Mouse (Mus musculus) liver, embryonic 13.5 days (tissue): ENCODE results near the gene Kcnj16. TPM values are rescaled to one million over a fixed set of nuclear protein-coding genes. Genes with fewer than 3 reads are reported as not detected.

Source experiments
- ATAC-seq: fragments of 200-750 bp; cut with Nextera tagmentation; 2 replicates; pipeline ENCODE4 v1.8.0; 2017; ENCODE audit warnings: low read depth, mild to moderate bottlenecking, moderate number of reproducible peaks, moderate library complexity
- DNase-seq: peaks from one replicate; pipeline ENCODE4 v3.0.0; 2022
- H3K27ac ChIP-seq: fragments of 300-500 bp; sonication (generic); 2 replicates; pipeline ENCODE4 v1.5.1; 2015; ENCODE audit warnings: moderate library complexity, mild to moderate bottlenecking, inconsistent platforms
- H3K27me3 ChIP-seq: fragments of 300-500 bp; sonication (generic); 2 replicates; pipeline ENCODE4 v1.6.1; 2015; ENCODE audit warnings: mild to moderate bottlenecking, inconsistent platforms
- H3K36me3 ChIP-seq: fragments of 300-500 bp; sonication (generic); 2 replicates; pipeline ENCODE4 v1.6.1; 2015; ENCODE audit warnings: mild to moderate bottlenecking, inconsistent platforms
- H3K4me1 ChIP-seq: fragments of 300-500 bp; sonication (generic); replicated peaks from 2 replicates; pipeline ENCODE4 v1.6.1; 2015; ENCODE audit warnings: inconsistent platforms
- H3K4me2 ChIP-seq: fragments of 300-500 bp; sonication (generic); 2 replicates; pipeline ENCODE4 v1.6.1; 2015; ENCODE audit warnings: inconsistent platforms, mild to moderate bottlenecking, moderate library complexity
- H3K4me3 ChIP-seq: fragments of 300-500 bp; sonication (generic); replicated peaks from 2 replicates; pipeline ENCODE4 v1.5.1; 2015; ENCODE audit warnings: mild to moderate bottlenecking, inconsistent platforms
- H3K9ac ChIP-seq: fragments of 300-500 bp; sonication (generic); 2 replicates; pipeline ENCODE4 v1.6.1; 2015; ENCODE audit warnings: mild to moderate bottlenecking, inconsistent platforms
- H3K9me3 ChIP-seq: fragments of 300-500 bp; sonication (generic); replicated peaks from 2 replicates; pipeline ENCODE4 v1.6.1; 2016; ENCODE audit warnings: inconsistent platforms
- WGBS: fragments of 180-500 bp; shearing (Covaris S2); methylation state at CpG from one replicate; pipeline ENCODE4 v1.1.7; 2015; ENCODE audit not compliant: insufficient replicate concordance; 5-methylcytosine and 5-hydroxymethylcytosine counted together
- polyA plus RNA-seq: library from polyadenylated mRNA; unstranded; fragments of >200 nt; fragmentation: Nextera tagmentation; extraction: Ambion mirVana; gene quantifications from 2 replicates; pipeline ENCODE4 v1.2.1, GENCODE M21; 2015

Kcnj16 gene
- polyA plus RNA-seq = 0.05 and 0.10 TPM in 2 replicates

DNA sequence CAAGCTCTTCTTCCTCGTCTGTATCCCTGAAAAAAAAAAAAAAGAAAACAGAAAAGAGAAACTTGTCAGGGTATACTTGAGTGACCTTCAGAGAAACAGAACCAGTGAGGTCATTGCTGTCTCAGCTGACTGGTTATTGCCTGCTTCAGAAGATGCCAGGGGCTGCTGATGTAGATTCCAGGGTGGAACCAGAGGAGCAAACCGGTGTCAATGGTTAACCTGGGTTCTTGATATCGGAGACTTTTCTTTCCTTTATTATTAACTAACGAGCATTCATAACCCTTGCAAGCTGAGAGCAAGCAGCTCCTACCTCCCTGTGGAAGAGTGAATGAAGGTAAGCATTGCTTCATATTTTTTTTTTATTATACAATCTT lies at the start of gene Kcnj16:
Gene Kcnj16, plus strand, starts transcription at position 272 of the 374 bp plus-strand sequence.
- Histone ChIP-seq H3K4me3 (no peak within 1 kb of the TSS), H3K4me1 (no peaks in the 10 kb centered on the region), H3K9ac (no peak within 1 kb of the TSS), H3K27ac (no peak within 1 kb of the TSS), H3K27me3 (no peaks in the 10 kb centered on the region), H3K4me2 (no peak within 1 kb of the TSS), H3K36me3 (no peaks in the 10 kb centered on the region), H3K9me3 (no peaks in the 10 kb centered on the region)
- ATAC-seq = no peak
- no peak for DNase-seq
- 53% methylated on average over 4 of the region's 4 CpGs for WGBS

DNA sequence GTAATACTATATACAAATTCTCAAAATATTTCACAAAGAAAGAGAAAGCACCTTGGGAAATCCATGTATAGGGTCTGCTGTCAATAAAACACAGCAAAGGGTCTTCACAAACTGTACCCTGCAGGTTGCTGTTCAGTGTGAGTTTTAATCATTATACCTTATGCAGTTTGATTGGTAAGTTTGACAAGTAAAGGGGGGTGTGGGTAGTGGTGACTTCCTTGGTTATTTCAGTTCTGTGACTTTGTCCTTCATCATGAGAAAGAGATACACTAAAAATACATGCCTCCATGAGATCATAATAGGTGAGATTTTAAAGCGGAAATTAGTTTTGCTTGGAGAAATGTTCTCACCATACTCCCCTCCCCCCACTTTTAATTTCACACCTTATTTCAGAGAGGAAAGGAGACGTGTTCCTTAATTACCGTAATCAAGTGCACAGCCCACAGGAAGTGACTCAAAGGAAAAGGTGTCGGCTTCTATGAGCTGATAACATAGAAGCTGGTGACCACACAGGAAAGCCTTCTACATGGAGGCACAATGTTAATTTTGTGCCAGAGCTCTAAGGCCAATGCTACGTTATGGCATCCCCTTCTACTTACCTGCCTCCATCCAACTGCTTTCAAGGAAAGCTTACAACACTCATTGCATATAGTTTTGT lies 48.9 kb upstream of the Kcnj16 start:
- DNase-seq (no peak), ATAC-seq (no peak)
- WGBS = 15% methylated on average over 5 of the region's 5 CpGs

DNA sequence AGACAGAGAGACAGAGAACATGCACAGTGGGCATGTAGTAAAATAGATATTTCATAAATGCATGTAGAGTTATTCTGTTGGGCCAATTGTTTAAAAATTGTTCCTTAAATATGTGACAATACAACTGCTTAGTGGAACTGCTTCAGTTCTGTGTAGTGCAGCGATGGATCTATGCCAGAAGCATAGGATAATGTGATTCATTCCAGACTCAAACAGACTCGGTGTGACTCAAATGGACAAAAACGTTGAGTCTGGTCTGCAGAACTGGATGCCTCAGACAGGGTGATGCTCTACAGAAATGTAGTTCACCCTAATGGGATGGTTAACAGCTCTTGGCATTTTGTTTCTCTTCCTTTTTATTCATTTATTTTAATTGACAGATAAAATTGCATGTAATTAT lies 32.1 kb upstream of the Kcnj16 start:
- no peak overlapping the region for H3K4me3 ChIP-seq
- H3K9me3 ChIP-seq = no peaks in the 10 kb centered on the region
- ATAC-seq (no peak), DNase-seq (no peak)
- H3K9ac ChIP-seq = no peak overlapping the region
- no peaks in the 10 kb centered on the region for H3K36me3 ChIP-seq
- 62% methylated on average over 3 of the region's 3 CpGs for WGBS
- H3K27me3 ChIP-seq = no peaks in the 10 kb centered on the region
- H3K4me2 ChIP-seq = no peak overlapping the region
- H3K4me1 ChIP-seq = no peaks in the 10 kb centered on the region
- H3K27ac ChIP-seq = no peak overlapping the region

More for the DNA sequence above, 48.9 kb upstream of the Kcnj16 start:
- H3K9ac ChIP-seq = no peak overlapping the region
- H3K4me3 ChIP-seq = no peak overlapping the region
- H3K4me2 ChIP-seq = no peak overlapping the region
- H3K4me1 ChIP-seq = no peaks in the 10 kb centered on the region
- no peaks in the 10 kb centered on the region for H3K9me3 ChIP-seq
- no peaks in the 10 kb centered on the region for H3K27me3 ChIP-seq
- H3K36me3 ChIP-seq = no peaks in the 10 kb centered on the region
- no peak overlapping the region for H3K27ac ChIP-seq

GRCm38 (mm10) chr11:110942280-110942679 lies 25.6 kb upstream of the Kcnj16 start:
- Histone ChIP-seq H3K4me1 (no peaks in the 10 kb centered on the region), H3K9ac (no peak overlapping the region), H3K27me3 (no peaks in the 10 kb centered on the region), H3K36me3 (no peaks in the 10 kb centered on the region), H3K4me2 (no peak overlapping the region), H3K9me3 (no peaks in the 10 kb centered on the region), H3K4me3 (no peak overlapping the region), H3K27ac (no peak overlapping the region)
- DNase-seq (no peak), ATAC-seq (no peak)
- WGBS = 21% methylated on average over 3 of the region's 3 CpGs

GRCm38 (mm10) chr11:110942695-110943135 lies 25.1 kb upstream of the Kcnj16 start:
- Histone ChIP-seq H3K4me1 (no peaks in the 10 kb centered on the region), H3K36me3 (no peaks in the 10 kb centered on the region), H3K27me3 (no peaks in the 10 kb centered on the region), H3K4me3 (no peak overlapping the region), H3K9ac (no peak overlapping the region), H3K9me3 (no peaks in the 10 kb centered on the region), H3K4me2 (no peak overlapping the region), H3K27ac (no peak overlapping the region)
- ATAC-seq (no peak), DNase-seq (no peak)
- WGBS = 15% methylated on average over 6 of the region's 6 CpGs

DNA sequence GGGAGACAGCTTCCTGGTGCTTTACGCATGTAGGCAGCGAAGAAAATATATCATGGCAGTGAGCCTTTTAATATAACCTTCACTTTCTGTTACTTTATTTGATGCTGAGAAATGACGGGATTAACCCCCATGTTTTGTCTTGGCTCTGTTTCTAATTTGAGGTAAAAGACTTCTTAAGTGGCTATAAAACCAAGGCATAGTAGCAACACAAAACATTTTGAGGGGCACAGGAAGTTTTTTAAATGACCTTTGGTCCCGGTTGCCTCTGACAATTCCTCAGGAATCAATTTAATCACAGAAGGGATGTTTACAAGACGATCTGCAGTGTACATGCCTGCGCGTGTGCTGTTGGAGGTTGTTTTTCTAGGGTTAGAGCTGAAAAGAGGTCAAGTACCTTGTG lies 11.2 kb upstream of the Kcnj16 start:
- Histone ChIP-seq H3K27me3 (no peaks in the 10 kb centered on the region), H3K36me3 (no peaks in the 10 kb centered on the region), H3K9ac (no peak overlapping the region), H3K27ac (no peak overlapping the region), H3K4me2 (no peak overlapping the region), H3K9me3 (no peaks in the 10 kb centered on the region), H3K4me1 (no peaks in the 10 kb centered on the region), H3K4me3 (no peak overlapping the region)
- ATAC-seq (no peak), DNase-seq (no peak)
- WGBS = 60% methylated on average over 7 of the region's 7 CpGs

- DNase-seq (no peak), ATAC-seq (no peak)
- Histone ChIP-seq H3K27ac (no peak overlapping the region), H3K9me3 (no peaks in the 10 kb centered on the region), H3K27me3 (no peaks in the 10 kb centered on the region), H3K4me2 (no peak overlapping the region), H3K4me3 (no peak overlapping the region), H3K4me1 (no peaks in the 10 kb centered on the region), H3K9ac (no peak overlapping the region), H3K36me3 (no peaks in the 10 kb centered on the region)
- WGBS = 38% methylated on average over 5 of the region's 5 CpGs
These were observed 6.2 kb upstream of the Kcnj16 start for GRCm38 (mm10) chr11:110961592-110962021.

GRCm38 (mm10) chr11:110967019-110967761 lies 643 bp upstream of the Kcnj16 start:
- ATAC-seq (no peak), DNase-seq (no peak)
- Histone ChIP-seq H3K9ac (no peak overlapping the region), H3K27me3 (no peaks in the 10 kb centered on the region), H3K4me3 (no peak overlapping the region), H3K36me3 (no peaks in the 10 kb centered on the region), H3K4me2 (no peak overlapping the region), H3K27ac (no peak overlapping the region), H3K9me3 (no peaks in the 10 kb centered on the region), H3K4me1 (no peaks in the 10 kb centered on the region)
- WGBS = 63% methylated on average over 11 of the region's 11 CpGs

- no peak overlapping the region for H3K4me3 ChIP-seq
These were observed 1.1 kb downstream of the Kcnj16 start for GRCm38 (mm10) chr11:110968901-110969300.

GRCm38 (mm10) chr11:110985508-110985907 lies 17.7 kb downstream of the Kcnj16 start:
- H3K27me3 ChIP-seq = no peaks in the 10 kb centered on the region
- WGBS = 52% methylated on average over 1 of the region's 1 CpGs
- no peak overlapping the region for H3K4me2 ChIP-seq
- DNase-seq (no peak), ATAC-seq (no peak)
- no peak overlapping the region for H3K9ac ChIP-seq
- H3K27ac ChIP-seq = no peak overlapping the region
- no peaks in the 10 kb centered on the region for H3K36me3 ChIP-seq
- no peaks in the 10 kb centered on the region for H3K4me1 ChIP-seq
- H3K4me3 ChIP-seq = no peak overlapping the region
- H3K9me3 ChIP-seq = no peaks in the 10 kb centered on the region

More at GRCm38 (mm10) chr11:110968901-110969300, 1.1 kb downstream of the Kcnj16 start:
- Histone ChIP-seq H3K9me3 (no peaks in the 10 kb centered on the region), H3K27ac (no peak overlapping the region), H3K4me1 (no peaks in the 10 kb centered on the region), H3K27me3 (no peaks in the 10 kb centered on the region), H3K36me3 (no peaks in the 10 kb centered on the region), H3K9ac (no peak overlapping the region), H3K4me2 (no peak overlapping the region)
- ATAC-seq (no peak), DNase-seq (no peak)

DNA sequence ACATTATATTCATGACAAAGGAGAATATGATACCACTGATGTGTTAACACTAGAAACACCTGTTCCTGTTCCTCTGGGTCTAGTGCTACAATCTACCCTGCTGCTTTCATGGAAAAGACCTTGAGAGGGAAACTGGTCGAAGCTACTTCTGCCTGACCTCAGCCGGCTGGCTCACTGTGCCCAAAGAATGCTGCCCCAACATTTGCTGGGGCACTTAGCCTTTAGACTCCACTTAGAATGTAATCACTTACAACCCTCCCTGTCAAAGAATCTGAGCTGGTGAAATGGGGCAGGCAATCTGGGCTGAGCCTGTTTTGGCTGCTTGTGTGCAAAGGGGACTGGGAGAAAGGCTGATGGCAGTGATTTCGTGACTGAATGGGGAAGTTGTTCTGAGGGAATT lies 18.1 kb downstream of the Kcnj16 start:
- Histone ChIP-seq H3K27ac (no peak overlapping the region), H3K27me3 (no peaks in the 10 kb centered on the region), H3K36me3 (no peaks in the 10 kb centered on the region), H3K9ac (no peak overlapping the region), H3K4me3 (no peak overlapping the region), H3K4me1 (no peaks in the 10 kb centered on the region), H3K9me3 (no peaks in the 10 kb centered on the region), H3K4me2 (no peak overlapping the region)
- DNase-seq = no peak
- no peak for ATAC-seq
- WGBS = 51% methylated on average over 3 of the region's 3 CpGs

- H3K9ac ChIP-seq = no peak overlapping the region
- no peaks in the 10 kb centered on the region for H3K9me3 ChIP-seq
- no peaks in the 10 kb centered on the region for H3K36me3 ChIP-seq
- DNase-seq (no peak), ATAC-seq (peak; percentile 55; the same call in 1 of the 2 replicates)
- 22% methylated on average over 4 of the region's 4 CpGs for WGBS
- no peak overlapping the region for H3K4me3 ChIP-seq
- no peak overlapping the region for H3K4me2 ChIP-seq
- no peaks in the 10 kb centered on the region for H3K4me1 ChIP-seq
- no peak overlapping the region; the same call in 1 of the 2 replicates for H3K27ac ChIP-seq
- no peaks in the 10 kb centered on the region for H3K27me3 ChIP-seq
These were observed 25.8 kb downstream of the Kcnj16 start for GRCm38 (mm10) chr11:110993616-110994015.
